Mouse (Mus musculus) limb, embryonic 15.5 days (tissue): ENCODE results near the gene Nat8f4. TPM values are rescaled to one million over a fixed set of nuclear protein-coding genes. Genes with fewer than 3 reads are reported as not detected.
"Not testable (repeated sequence)": the region's sequence is repeated elsewhere in the genome, so short reads cannot be mapped to it uniquely, and the experiment has no call there.

Experiments used
- ATAC-seq: fragments of 200-750 bp; cut with Nextera tagmentation; 2 replicates; pipeline ENCODE4 v1.8.0; 2017; ENCODE audit warnings: low read depth, moderate TSS enrichment; ENCODE audit not compliant: insufficient number of reproducible peaks, low FRiP score, low TSS enrichment
- H3K27ac ChIP-seq: fragments of 300-500 bp; sonication (generic); 2 replicates; pipeline ENCODE4 v1.5.1; 2015; ENCODE audit warnings: moderate library complexity, mild to moderate bottlenecking, inconsistent platforms
- H3K27me3 ChIP-seq: fragments of 300-500 bp; sonication (generic); 2 replicates; pipeline ENCODE4 v1.6.1; 2015; ENCODE audit warnings: inconsistent platforms
- H3K36me3 ChIP-seq: fragments of 300-500 bp; sonication (generic); 2 replicates; pipeline ENCODE4 v1.6.1; 2015; ENCODE audit warnings: inconsistent platforms
- H3K4me1 ChIP-seq: fragments of 300-500 bp; sonication (generic); 2 replicates; pipeline ENCODE4 v1.6.1; 2015; ENCODE audit warnings: inconsistent platforms
- H3K4me2 ChIP-seq: fragments of 300-500 bp; sonication (generic); 2 replicates; pipeline ENCODE4 v1.6.1; 2015; ENCODE audit warnings: mild to moderate bottlenecking, inconsistent platforms
- H3K4me3 ChIP-seq: fragments of 300-500 bp; sonication (generic); 2 replicates; pipeline ENCODE4 v1.5.1; 2015; ENCODE audit warnings: mild to moderate bottlenecking, inconsistent platforms
- H3K9ac ChIP-seq: fragments of 300-500 bp; sonication (generic); 2 replicates; pipeline ENCODE4 v1.6.1; 2015; ENCODE audit warnings: inconsistent platforms
- H3K9me3 ChIP-seq: fragments of 300-500 bp; sonication (generic); 2 replicates; pipeline ENCODE4 v1.6.1; 2016; ENCODE audit warnings: inconsistent platforms
- WGBS: fragments of 180-500 bp; shearing (Covaris S2); methylation state at CpG from one replicate; pipeline ENCODE4 v1.1.7; 2015; 5-methylcytosine and 5-hydroxymethylcytosine counted together
- polyA plus RNA-seq: library from polyadenylated mRNA; unstranded; fragments of >200 nt; fragmentation: Nextera tagmentation; extraction: Ambion mirVana; gene quantifications from 2 replicates; pipeline ENCODE4 v1.2.1, GENCODE M21; 2015

Gene Nat8f4
- polyA plus RNA-seq, 1 experiment from 2014 or later, result 1.8 TPM

GRCm38 (mm10) chr6:85919401-85919800 is 14.7 kb upstream of the Nat8f4 start:
- WGBS, result 70% methylated on average over 4 of the region's 4 CpGs
- peaks cover 22% of the 10 kb centered on the region for H3K36me3 ChIP-seq
- peaks cover 6% of the 10 kb centered on the region; the same call in 1 of the 2 replicates for H3K4me1 ChIP-seq
- no peaks in the 10 kb centered on the region for H3K9me3 ChIP-seq
- H3K9ac ChIP-seq, result no peak overlapping the region
- no peak overlapping the region for H3K4me3 ChIP-seq
- H3K27me3 ChIP-seq, result no peaks in the 10 kb centered on the region
- H3K27ac ChIP-seq, result no peak overlapping the region
- H3K4me2 ChIP-seq, result no peak overlapping the region
- ATAC-seq, result no peak

DNA sequence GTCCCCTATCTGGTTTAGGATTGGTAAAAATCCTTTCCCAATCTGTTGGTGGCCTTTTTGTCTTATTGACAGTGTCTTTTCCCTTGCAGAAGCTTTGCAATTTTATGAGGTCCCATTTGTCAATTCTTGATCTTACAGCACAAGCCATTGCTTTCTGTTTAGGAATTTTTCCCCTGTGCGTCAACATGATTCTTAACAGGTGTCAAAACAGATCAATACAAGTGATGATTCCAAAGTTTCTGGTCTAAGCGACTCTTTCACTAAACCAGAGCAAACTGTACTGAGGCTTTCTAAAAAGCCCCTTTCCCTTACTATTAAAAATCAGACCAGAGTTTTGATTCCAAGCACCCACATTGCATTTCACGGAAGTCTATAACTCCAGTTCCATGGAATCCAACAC is 13.7 kb upstream of the Nat8f4 start:
- H3K4me1 ChIP-seq, H3K4me3 ChIP-seq, H3K9ac ChIP-seq, H3K27ac ChIP-seq, H3K9me3 ChIP-seq, ATAC-seq, H3K4me2 ChIP-seq, H3K27me3 ChIP-seq: not testable (repeated sequence)
- peaks cover 22% of the 10 kb centered on the region for H3K36me3 ChIP-seq
- WGBS, result 93% methylated on average over 3 of the region's 3 CpGs

GRCm38 (mm10) chr6:85916596-85916995 is 11.9 kb upstream of the Nat8f4 start:
- peak overlapping the region; percentile 58 for H3K4me3 ChIP-seq
- peak overlapping the region; percentile 66; the same call in 1 of the 2 replicates for H3K9ac ChIP-seq
- peak overlapping the region; percentile 89; the same call in 1 of the 2 replicates for H3K27ac ChIP-seq
- no peaks in the 10 kb centered on the region for H3K9me3 ChIP-seq
- WGBS, result 86% methylated on average over 6 of the region's 6 CpGs
- ATAC-seq, result no peak
- peaks cover 6% of the 10 kb centered on the region; the same call in 1 of the 2 replicates for H3K4me1 ChIP-seq
- H3K27me3 ChIP-seq, result no peaks in the 10 kb centered on the region
- peak overlapping the region; percentile 71 for H3K4me2 ChIP-seq
- H3K36me3 ChIP-seq, result peaks cover 11% of the 10 kb centered on the region; the same call in 1 of the 2 replicates

GRCm38 (mm10) chr6:85915539-85916513 is 11.1 kb upstream of the Nat8f4 start, which contains the start of gene Nat8f1:
TSS of gene Nat8f1 (minus strand) at chr6:85915687.
- not testable (repeated sequence) for H3K4me1 ChIP-seq

GRCm38 (mm10) chr6:85915141-85915538 is 10.5 kb upstream of the Nat8f4 start:
- 8% methylated on average over 11 of the region's 11 CpGs for WGBS
- peak overlapping the region; percentile 66 for H3K9ac ChIP-seq
- no peak for ATAC-seq
- H3K4me1 ChIP-seq, result peaks cover 6% of the 10 kb centered on the region; the same call in 1 of the 2 replicates
- H3K27ac ChIP-seq, result peak overlapping the region; percentile 89
- no peaks in the 10 kb centered on the region for H3K27me3 ChIP-seq
- H3K9me3 ChIP-seq, result no peaks in the 10 kb centered on the region
- H3K4me3 ChIP-seq, result peak overlapping the region; percentile 58
- no peaks in the 10 kb centered on the region for H3K36me3 ChIP-seq
- peak overlapping the region; percentile 71 for H3K4me2 ChIP-seq

More at GRCm38 (mm10) chr6:85915539-85916513, 11.1 kb upstream of the Nat8f4 start, which contains the start of gene Nat8f1:
- H3K4me2 ChIP-seq, result peak within 1 kb of the TSS; percentile 71
- peak within 1 kb of the TSS; percentile 89 for H3K27ac ChIP-seq
- peak; percentile 94 for ATAC-seq
- WGBS, result under 1% methylated on average over 59 of the region's 61 CpGs
- H3K9ac ChIP-seq, result peak within 1 kb of the TSS; percentile 66
- H3K27me3 ChIP-seq, H3K36me3 ChIP-seq, H3K9me3 ChIP-seq: not testable (repeated sequence)
- H3K4me3 ChIP-seq, result peak within 1 kb of the TSS; percentile 58

DNA sequence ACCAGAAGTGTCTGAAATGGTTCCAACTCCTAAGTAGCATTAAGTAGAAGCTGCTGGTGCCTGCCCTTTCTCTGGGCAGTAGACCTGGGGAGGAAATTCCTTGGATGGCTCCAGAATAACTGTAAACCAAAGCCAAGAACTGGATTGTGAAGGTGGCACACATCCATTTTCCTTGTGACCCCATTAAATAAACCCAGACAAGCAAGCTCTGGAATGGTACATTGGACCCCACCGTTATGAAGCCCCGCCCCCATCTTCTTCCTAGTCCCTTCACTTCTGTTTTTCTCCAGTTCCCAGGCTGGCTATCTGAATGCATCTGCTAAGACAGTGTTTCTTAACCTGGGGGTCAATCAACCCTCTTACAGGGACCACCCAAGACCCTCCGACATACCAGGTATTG is 6.9 kb upstream of the Nat8f4 start, which contains the start of gene Tprkb:
Tprkb (plus strand) TSS at position 279 of the 400 bp plus-strand sequence.
- Histone ChIP-seq H3K9me3 (no peaks in the 10 kb centered on the region), H3K4me3 (no peak within 1 kb of the TSS), H3K4me2 (no peak within 1 kb of the TSS), H3K27ac (no peak within 1 kb of the TSS), H3K4me1 (peaks cover 6% of the 10 kb centered on the region; the same call in 1 of the 2 replicates), H3K36me3 (no peaks in the 10 kb centered on the region), H3K27me3 (no peaks in the 10 kb centered on the region), H3K9ac (no peak within 1 kb of the TSS)
- 76% methylated on average over 3 of the region's 3 CpGs for WGBS
- ATAC-seq, result no peak

- Histone ChIP-seq H3K4me2 (no peak overlapping the region), H3K9me3 (no peaks in the 10 kb centered on the region), H3K9ac (no peak overlapping the region), H3K4me1 (peaks cover 1% of the 10 kb centered on the region; the same call in 1 of the 2 replicates), H3K27ac (no peak overlapping the region), H3K4me3 (no peak overlapping the region), H3K27me3 (no peaks in the 10 kb centered on the region), H3K36me3 (no peaks in the 10 kb centered on the region)
- ATAC-seq, result no peak
- 86% methylated on average over 1 of the region's 1 CpGs for WGBS
Observed at GRCm38 (mm10) chr6:85909704-85910103, 5.0 kb upstream of the Nat8f4 start.

- no peak overlapping the region for H3K9ac ChIP-seq
- no peaks in the 10 kb centered on the region for H3K9me3 ChIP-seq
- H3K4me2 ChIP-seq, result no peak overlapping the region
- H3K27me3 ChIP-seq, result no peaks in the 10 kb centered on the region
- no peaks in the 10 kb centered on the region for H3K36me3 ChIP-seq
- no peak for ATAC-seq
- no peak overlapping the region for H3K4me3 ChIP-seq
- 0 out of 2 replicates have a peak, but pooled peaks cover 2% of the 10 kb centered on the region for H3K4me1 ChIP-seq
- no peak overlapping the region for H3K27ac ChIP-seq
- 69% methylated on average over 3 of the region's 3 CpGs for WGBS
Observed at GRCm38 (mm10) chr6:85908341-85908740, 3.7 kb upstream of the Nat8f4 start.

DNA sequence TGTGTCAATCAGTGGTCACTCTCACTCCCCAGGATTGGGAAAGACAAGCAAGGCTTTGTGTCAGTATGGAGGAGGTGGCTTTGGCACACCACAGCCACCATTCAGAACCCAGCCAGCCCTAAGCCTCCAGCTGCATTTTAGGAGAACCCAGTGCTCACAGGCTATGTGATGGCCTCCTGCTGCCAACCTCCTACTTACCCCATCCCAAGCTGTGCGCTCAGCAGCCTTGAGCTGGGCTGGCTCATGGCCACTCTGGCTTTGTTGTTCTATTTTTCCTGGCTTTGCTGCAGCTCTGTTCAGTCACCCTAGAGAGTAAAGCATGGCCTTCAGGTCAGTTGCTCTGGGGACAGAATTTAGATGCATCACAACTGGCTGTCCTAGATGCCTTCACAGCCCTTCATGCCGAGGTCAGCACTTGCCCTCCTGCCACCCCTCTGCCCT is 2.2 kb upstream of the Nat8f4 start:
- ATAC-seq, H3K27me3 ChIP-seq, H3K4me3 ChIP-seq, H3K27ac ChIP-seq, H3K4me1 ChIP-seq, H3K36me3 ChIP-seq, H3K9ac ChIP-seq, H3K9me3 ChIP-seq, H3K4me2 ChIP-seq: not testable (repeated sequence)
- 69% methylated on average over 2 of the region's 2 CpGs for WGBS

- 95% methylated on average over 2 of the region's 2 CpGs for WGBS
- Histone ChIP-seq H3K27me3 (no peaks in the 10 kb centered on the region), H3K9me3 (no peaks in the 10 kb centered on the region), H3K36me3 (no peaks in the 10 kb centered on the region), H3K4me3 (no peak overlapping the region), H3K4me2 (no peak overlapping the region), H3K27ac (no peak overlapping the region), H3K9ac (no peak overlapping the region), H3K4me1 (0 out of 2 replicates have a peak, but pooled peaks cover 2% of the 10 kb centered on the region)
- no peak for ATAC-seq
Observed at GRCm38 (mm10) chr6:85902303-85902702, 2.4 kb downstream of the Nat8f4 start.

GRCm38 (mm10) chr6:85898596-85899475 is 5.8 kb downstream of the Nat8f4 start:
- not testable (repeated sequence) for H3K27me3 ChIP-seq, H3K4me1 ChIP-seq, H3K9me3 ChIP-seq, H3K9ac ChIP-seq, ATAC-seq, H3K4me2 ChIP-seq, H3K27ac ChIP-seq, H3K4me3 ChIP-seq, H3K36me3 ChIP-seq
- 67% methylated on average over 7 of the region's 8 CpGs for WGBS
